ENCODE assay signal across 8 mouse cellular contexts in genomic region chr11:52765678-52766254, GRCm38 (mm10). TPM values are rescaled to one million over a fixed set of nuclear protein-coding genes. Genes with fewer than 3 reads are reported as not detected.
DNase-seq lines count a peak whose midpoint lies in the region; ATAC-seq lines count a peak whose summit lies in the region.

No protein-coding gene starts in this region.

- no peaks in the 10 kb centered on the region for H3K9me3 ChIP-seq in kidney, embryonic 14.5 days (ENCODE audit: control insufficient read depth, low read length)
- H3K9me3 ChIP-seq in limb, embryonic 13.5 days, result no peaks in the 10 kb centered on the region
- no peaks in the 10 kb centered on the region for H3K9me3 ChIP-seq in neural tube, embryonic 12.5 days

- peak overlapping the region; percentile 59 for H3K4me3 ChIP-seq in kidney, embryonic 14.5 days (ENCODE audit: low read length)
- peak overlapping the region; percentile 56 for H3K4me3 ChIP-seq in limb, embryonic 13.5 days
- H3K4me3 ChIP-seq in neural tube, embryonic 12.5 days, result peak overlapping the region; percentile 48

- H3K4me2 ChIP-seq in kidney, embryonic 14.5 days (replicated peaks; ENCODE audit: low read depth, low read length), result peak overlapping the region; percentile 99
- H3K4me2 ChIP-seq in limb, embryonic 13.5 days (replicated peaks), result peak overlapping the region; percentile 98
- peak overlapping the region; percentile 99 for H3K4me2 ChIP-seq in neural tube, embryonic 12.5 days (replicated peaks)

- no peak; the same call in 1 of the 2 replicates for ATAC-seq in kidney, embryonic 14.5 days (ENCODE audit: low FRiP score, low TSS enrichment)
- no peak; the same call in 1 of the 2 replicates for ATAC-seq in limb, embryonic 13.5 days (ENCODE audit: low FRiP score, low read depth)
- ATAC-seq in neural tube, embryonic 12.5 days (ENCODE audit: low FRiP score, low read depth), result 0 out of 2 replicates have a peak, but pooled peaks have one; percentile 44

- H3K27me3 ChIP-seq in kidney, embryonic 14.5 days (ENCODE audit: control insufficient read depth, insufficient read depth, low read length), result peaks cover 39% of the 10 kb centered on the region
- H3K27me3 ChIP-seq in limb, embryonic 13.5 days, result peaks cover 76% of the 10 kb centered on the region
- H3K27me3 ChIP-seq in neural tube, embryonic 12.5 days (replicated peaks), result peaks cover 39% of the 10 kb centered on the region

- no peaks in the 10 kb centered on the region for H3K4me1 ChIP-seq in kidney, embryonic 14.5 days (ENCODE audit: control insufficient read depth, insufficient read depth, low read length)
- H3K4me1 ChIP-seq in limb, embryonic 13.5 days, result peaks cover 19% of the 10 kb centered on the region
- peaks cover 18% of the 10 kb centered on the region for H3K4me1 ChIP-seq in neural tube, embryonic 12.5 days

- no peak overlapping the region for H3K27ac ChIP-seq in kidney, embryonic 14.5 days (ENCODE audit: low read depth, low read length)
- no peak overlapping the region for H3K27ac ChIP-seq in limb, embryonic 13.5 days
- H3K27ac ChIP-seq in neural tube, embryonic 12.5 days, result no peak overlapping the region

- H3K9ac ChIP-seq in kidney, embryonic 14.5 days (ENCODE audit: low read depth, low read length), result no peak overlapping the region
- H3K9ac ChIP-seq in limb, embryonic 13.5 days, result no peak overlapping the region; the same call in 1 of the 2 replicates
- H3K9ac ChIP-seq in neural tube, embryonic 12.5 days, result no peak overlapping the region; the same call in 1 of the 2 replicates

- DNase-seq in adrenal gland, postnatal 10 days, result peak; percentile 53
- peak; percentile 82 to 84 for DNase-seq in cerebellum, postnatal 14 days
- peak; percentile 45 to 56 for DNase-seq in frontal cortex, postnatal 36 days (ENCODE audit: low spot score in 2 of 2)
- DNase-seq in thymus, postnatal 36 days, result peak; percentile 30 to 37
- DNase-seq in spleen, postnatal 36 days (ENCODE audit: low spot score in 2 of 2), result no peak

- 2% methylated on average over 21 of the region's 21 CpGs for WGBS in kidney, embryonic 14.5 days
- WGBS in limb, embryonic 13.5 days, result 3% methylated on average over 21 of the region's 21 CpGs
- 3% methylated on average over 21 of the region's 21 CpGs for WGBS in neural tube, embryonic 12.5 days

- H3K36me3 ChIP-seq in kidney, embryonic 14.5 days (ENCODE audit: control insufficient read depth, insufficient read depth, low read length), result no peaks in the 10 kb centered on the region
- no peaks in the 10 kb centered on the region for H3K36me3 ChIP-seq in limb, embryonic 13.5 days
- no peaks in the 10 kb centered on the region for H3K36me3 ChIP-seq in neural tube, embryonic 12.5 days

RNA-seq across cellular contexts. Expression of gene Fstl4, which starts 1.3 kb away (rescaled TPM):
- total RNA-seq in adrenal gland, postnatal 10 days (2021), result under 1 TPM; 0.58 to 0.72 TPM
- polyA plus RNA-seq in kidney, embryonic 14.5 days (2014; fragmentation: Nextera tagmentation; extraction: Ambion mirVana), result 1.0 and 1.6 TPM in 2 replicates
- polyA plus RNA-seq in limb, embryonic 13.5 days (2015; fragmentation: Nextera tagmentation; extraction: Ambion mirVana), result 2.4 and 2.8 TPM in 2 replicates
- 7.7 and 8.7 TPM in 2 replicates for polyA plus RNA-seq in neural tube, embryonic 12.5 days (2016; fragmentation: Nextera tagmentation; extraction: Ambion mirVana)

Comparison
In these comparisons a context has a peak if more than half of its experiments do, and no peak if none do; other contexts are left out.
1. DNase-seq: peak in adrenal gland, postnatal 10 days (single experiment), cerebellum, postnatal 14 days (2 of 2), frontal cortex, postnatal 36 days (2 of 2) and thymus, postnatal 36 days (2 of 2); none in spleen, postnatal 36 days (0 of 2).
2. Peak in every context shown above with its lines, with median percentiles within 50 percentile points of each other: H3K4me2 ChIP-seq and H3K4me3 ChIP-seq.